Mouse (Mus musculus) myocyte (in vitro differentiated cells): ENCODE measurements at regions not wholly inside any gene's neighbourhood (a gene's known extent, or its start where the extent isn't known, plus 50 kb on each side); places are given as distances from the start of the nearest gene placed in this dataset.

Experiments used
- H3K27me3 ChIP-seq: one replicate; pipeline ENCODE4 v1.6.1; 2011; ENCODE audit not compliant: control insufficient read depth, insufficient read depth, insufficient read length
- H3K36me3 ChIP-seq: one replicate; pipeline ENCODE4 v1.6.1; 2011; ENCODE audit not compliant: control insufficient read depth, insufficient read depth
- H3K4me2 ChIP-seq: one replicate; pipeline ENCODE4 v1.6.1; 2011; ENCODE audit warnings: low read depth, control low read depth
- H3K4me3 ChIP-seq: one replicate; pipeline ENCODE4 v1.5.1; 2011; ENCODE audit warnings: mild to moderate bottlenecking, control low read depth, moderate library complexity
- H3K79me2 ChIP-seq: one replicate; pipeline ENCODE4 v1.6.1; 2011; ENCODE audit not compliant: control insufficient read depth, insufficient read depth
- H3ac ChIP-seq: one replicate; pipeline ENCODE4 v1.6.1; 2011; ENCODE audit not compliant: control insufficient read depth, insufficient read length
- CEBPB ChIP-seq: IDR thresholded peaks from 2 replicates; pipeline ENCODE4 v1.6.1; 2011; ENCODE audit warnings: mild to moderate bottlenecking, moderate library complexity; ENCODE audit not compliant: poor library complexity, insufficient read depth, severe bottlenecking
- E2F4 ChIP-seq: IDR thresholded peaks from one replicate; pipeline ENCODE4 v1.6.1; 2011; ENCODE audit warnings: mild to moderate bottlenecking, control low read depth, moderate library complexity; ENCODE audit not compliant: insufficient read depth
- MAX ChIP-seq: IDR thresholded peaks from one replicate; pipeline ENCODE4 v1.6.1; 2011; ENCODE audit warnings: low read depth, mild to moderate bottlenecking, control low read depth
- MYOD1 ChIP-seq, 3 experiments: IDR thresholded peaks; one replicate each; pipeline ENCODE4 v1.6.1; 2011; ENCODE audit warnings: control low read depth in 2 of 3, low read depth in 2 of 3, mild to moderate bottlenecking in 2 of 3, moderate library complexity in 1 of 3; ENCODE audit not compliant: insufficient read length in 2 of 3, control insufficient read depth in 1 of 3
- MYOG ChIP-seq, 3 experiments: IDR thresholded peaks; one replicate each; pipeline ENCODE4 v1.6.1; 2011; ENCODE audit warnings: control low read depth in 2 of 3, low read depth in 2 of 3, mild to moderate bottlenecking in 2 of 3; ENCODE audit not compliant: insufficient read length in 2 of 3, control insufficient read depth in 1 of 3, insufficient read depth in 1 of 3
- POLR2A ChIP-seq: IDR thresholded peaks from one replicate; pipeline ENCODE4 v1.6.1; 2011; ENCODE audit warnings: low read depth, mild to moderate bottlenecking, control low read depth, moderate library complexity; ENCODE audit not compliant: insufficient read length
- POLR2AphosphoS2 ChIP-seq: IDR thresholded peaks from one replicate; pipeline ENCODE4 v1.6.1; 2011; ENCODE audit warnings: low read depth, control low read depth; ENCODE audit not compliant: insufficient read length
- REST ChIP-seq: IDR thresholded peaks from one replicate; pipeline ENCODE4 v1.6.1; 2011; ENCODE audit warnings: mild to moderate bottlenecking, control low read depth, moderate library complexity; ENCODE audit not compliant: insufficient read depth, insufficient read length
- SRF ChIP-seq: IDR thresholded peaks from one replicate; pipeline ENCODE4 v1.6.1; 2011; ENCODE audit warnings: low read depth; ENCODE audit not compliant: control insufficient read depth, insufficient read length
- TCF12 ChIP-seq: IDR thresholded peaks from one replicate; pipeline ENCODE4 v1.6.1; 2011; ENCODE audit warnings: mild to moderate bottlenecking, control low read depth; ENCODE audit not compliant: poor library complexity, insufficient read depth, severe bottlenecking
- TCF3 ChIP-seq: IDR thresholded peaks from one replicate; pipeline ENCODE4 v1.6.1; 2011; ENCODE audit warnings: low read depth, control low read depth; ENCODE audit not compliant: insufficient read length
- USF1 ChIP-seq: IDR thresholded peaks from one replicate; pipeline ENCODE4 v1.6.1; 2011; ENCODE audit warnings: low read depth, mild to moderate bottlenecking, control low read depth, moderate library complexity

GRCm38 (mm10) chr3:105357511-105357910, 94.6 kb upstream of the Kcnd3 start:
- Histone ChIP-seq H3K4me2 (no peak overlapping the region), H3ac (no peak overlapping the region), H3K36me3 (no peaks in the 10 kb centered on the region), H3K79me2 (no peaks in the 10 kb centered on the region), H3K4me3 (no peak overlapping the region), H3K27me3 (no peaks in the 10 kb centered on the region)
- TF ChIP-seq SRF (no peak), MYOD1 (IDR thresholded peaks at IDR 0.05; ENCODE audit: control insufficient read depth in 1 of 3, insufficient read length in 2 of 3, low read depth in 2 of 3) (no peak), MYOG (IDR thresholded peaks at IDR 0.05; ENCODE audit: control insufficient read depth in 1 of 3, insufficient read depth in 1 of 3, insufficient read length in 2 of 3, low read depth in 2 of 3) (no peak), CEBPB (no peak), REST (no peak), E2F4 (no peak), TCF3 (no peak)

GRCm38 (mm10) chr3:105359636-105360035, 92.5 kb upstream of the Kcnd3 start:
- Histone ChIP-seq H3K79me2 (no peaks in the 10 kb centered on the region), H3ac (no peak overlapping the region), H3K4me3 (no peak overlapping the region), H3K4me2 (no peak overlapping the region), H3K36me3 (no peaks in the 10 kb centered on the region), H3K27me3 (no peaks in the 10 kb centered on the region)
- TF ChIP-seq SRF (no peak), MYOG (IDR thresholded peaks at IDR 0.05; ENCODE audit: control insufficient read depth in 1 of 3, insufficient read depth in 1 of 3, insufficient read length in 2 of 3, low read depth in 2 of 3) (no peak), MAX (no peak), POLR2AphosphoS2 (no peak), E2F4 (no peak), MYOD1 (IDR thresholded peaks at IDR 0.05; ENCODE audit: control insufficient read depth in 1 of 3, insufficient read length in 2 of 3, low read depth in 2 of 3) (no peak), TCF3 (no peak), TCF12 (no peak), CEBPB (no peak), POLR2A (no peak), USF1 (no peak), REST (no peak)

- Histone ChIP-seq H3ac (no peak overlapping the region), H3K4me2 (no peak overlapping the region), H3K36me3 (no peaks in the 10 kb centered on the region), H3K4me3 (no peak overlapping the region), H3K27me3 (no peaks in the 10 kb centered on the region), H3K79me2 (no peaks in the 10 kb centered on the region)
- no peak for TF ChIP-seq POLR2AphosphoS2
- no peak for TF ChIP-seq POLR2A
- TF ChIP-seq CEBPB, result no peak
- TF ChIP-seq MYOD1 (IDR thresholded peaks at IDR 0.05; ENCODE audit: control insufficient read depth in 1 of 3, insufficient read length in 2 of 3, low read depth in 2 of 3), result no peak
- TF ChIP-seq SRF, result no peak
- no peak for TF ChIP-seq TCF12
- no peak for TF ChIP-seq TCF3
- no peak for TF ChIP-seq E2F4
- no peak for TF ChIP-seq REST
- no peak for TF ChIP-seq MAX
- no peak for TF ChIP-seq MYOG (IDR thresholded peaks at IDR 0.05; ENCODE audit: control insufficient read depth in 1 of 3, insufficient read depth in 1 of 3, insufficient read length in 2 of 3, low read depth in 2 of 3)
- no peak for TF ChIP-seq USF1
Measured at GRCm38 (mm10) chr3:105364685-105365084, 87.4 kb upstream of the Kcnd3 start.

DNA sequence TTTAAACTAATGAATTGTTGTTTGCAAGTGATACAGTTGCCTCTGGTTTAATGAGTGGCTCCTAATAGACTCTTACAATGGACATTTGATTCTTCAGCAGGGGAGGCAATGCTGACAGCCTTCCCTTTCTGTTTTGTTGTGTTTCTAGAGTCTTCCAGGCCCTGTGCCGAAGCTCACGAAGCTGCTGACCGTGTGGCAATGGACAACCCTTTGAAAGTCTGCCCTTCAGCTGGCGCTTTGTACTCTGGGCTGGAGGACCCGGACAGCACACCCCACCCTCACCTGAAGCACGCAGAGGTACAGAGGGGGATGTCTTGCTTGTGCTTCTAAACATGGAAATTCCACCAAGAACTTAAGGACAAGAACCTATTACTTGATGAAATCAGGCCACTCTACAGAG, 85.3 kb upstream of the Kcnd3 start:
- H3ac ChIP-seq, result no peak overlapping the region
- H3K36me3 ChIP-seq, result no peaks in the 10 kb centered on the region
- no peak overlapping the region for H3K4me2 ChIP-seq
- H3K79me2 ChIP-seq, result no peaks in the 10 kb centered on the region
- TF ChIP-seq MYOG (IDR thresholded peaks at IDR 0.05; ENCODE audit: control insufficient read depth in 1 of 3, insufficient read depth in 1 of 3, insufficient read length in 2 of 3, low read depth in 2 of 3) (no peak), TCF12 (no peak), USF1 (no peak), POLR2AphosphoS2 (no peak), SRF (no peak), MYOD1 (IDR thresholded peaks at IDR 0.05; ENCODE audit: control insufficient read depth in 1 of 3, insufficient read length in 2 of 3, low read depth in 2 of 3) (no peak), E2F4 (no peak), TCF3 (no peak), MAX (no peak), POLR2A (no peak), CEBPB (no peak)
- no peak overlapping the region for H3K4me3 ChIP-seq
- H3K27me3 ChIP-seq, result no peaks in the 10 kb centered on the region

- H3ac ChIP-seq, result no peak overlapping the region
- no peak overlapping the region for H3K4me2 ChIP-seq
- H3K36me3 ChIP-seq, result no peaks in the 10 kb centered on the region
- no peaks in the 10 kb centered on the region for H3K79me2 ChIP-seq
- no peak overlapping the region for H3K4me3 ChIP-seq
- H3K27me3 ChIP-seq, result no peaks in the 10 kb centered on the region
- TF ChIP-seq TCF12, result no peak
- TF ChIP-seq MYOG (IDR thresholded peaks at IDR 0.05; ENCODE audit: control insufficient read depth in 1 of 3, insufficient read depth in 1 of 3, insufficient read length in 2 of 3, low read depth in 2 of 3), result no peak
- TF ChIP-seq E2F4, result no peak
- TF ChIP-seq SRF, result no peak
- TF ChIP-seq REST, result no peak
- no peak for TF ChIP-seq USF1
- TF ChIP-seq POLR2A, result no peak
- no peak for TF ChIP-seq CEBPB
- TF ChIP-seq MYOD1 (IDR thresholded peaks at IDR 0.05; ENCODE audit: control insufficient read depth in 1 of 3, insufficient read length in 2 of 3, low read depth in 2 of 3), result no peak
- no peak for TF ChIP-seq POLR2AphosphoS2
- TF ChIP-seq TCF3, result no peak
- TF ChIP-seq MAX, result no peak
Measured at GRCm38 (mm10) chr3:105367972-105368371, 84.2 kb upstream of the Kcnd3 start.
